Mouse (Mus musculus): ENCODE results near the gene Il13ra2.
"Not testable (repeated sequence)": the region's sequence is repeated elsewhere in the genome, so short reads cannot be mapped to it uniquely, and the experiment has no call there.

Il13ra2 gene

DNA sequence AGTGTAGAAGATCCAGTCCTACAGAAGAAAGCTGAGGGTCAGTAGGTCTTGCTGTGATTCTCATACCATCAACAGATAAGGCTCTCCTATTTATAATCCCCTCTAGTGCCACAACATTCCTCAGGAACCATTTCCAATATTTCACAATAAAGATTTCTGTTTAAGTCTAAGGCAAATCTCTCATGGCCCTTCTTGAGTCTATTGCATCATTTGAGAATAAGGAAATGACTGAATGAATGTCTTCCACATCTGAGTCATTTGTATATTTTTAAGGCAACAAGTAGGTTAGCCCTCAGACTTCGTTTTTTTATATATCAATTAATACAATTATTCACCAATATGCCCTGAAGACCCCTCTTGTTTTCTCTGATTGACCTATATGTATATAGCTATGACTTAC is at the start of gene Il13ra2:
TSS of gene Il13ra2 (minus strand) at position 64 of the 400 bp plus-strand sequence.
- no peak for DNase-seq (ENCODE audit: low read depth)

DNA sequence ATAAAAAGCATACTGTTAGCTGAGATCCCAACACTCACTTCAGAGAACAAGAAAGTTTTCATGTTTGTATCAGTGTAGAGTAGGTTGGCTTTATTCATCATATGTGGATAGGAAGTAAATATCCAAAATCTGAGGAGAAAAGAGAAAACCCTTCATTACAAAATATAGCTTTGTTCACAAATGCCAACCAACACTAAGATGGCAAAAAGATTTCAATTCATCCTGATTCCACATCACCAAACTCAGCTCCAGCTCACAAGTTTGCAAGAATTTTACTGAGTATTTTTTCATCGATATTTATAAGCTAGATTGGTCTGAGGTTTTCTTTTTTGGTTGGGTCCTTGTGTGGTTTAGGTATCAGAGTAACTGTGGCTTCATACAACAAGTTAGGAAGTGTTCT is 24.6 kb upstream of the Il13ra2 start, which contains the start of gene Vmn1r239-ps:
TSS of gene Vmn1r239-ps (minus strand) at position 101 of the 400 bp plus-strand sequence.
- not testable (repeated sequence) for DNase-seq (ENCODE audit: low read depth)

DNA sequence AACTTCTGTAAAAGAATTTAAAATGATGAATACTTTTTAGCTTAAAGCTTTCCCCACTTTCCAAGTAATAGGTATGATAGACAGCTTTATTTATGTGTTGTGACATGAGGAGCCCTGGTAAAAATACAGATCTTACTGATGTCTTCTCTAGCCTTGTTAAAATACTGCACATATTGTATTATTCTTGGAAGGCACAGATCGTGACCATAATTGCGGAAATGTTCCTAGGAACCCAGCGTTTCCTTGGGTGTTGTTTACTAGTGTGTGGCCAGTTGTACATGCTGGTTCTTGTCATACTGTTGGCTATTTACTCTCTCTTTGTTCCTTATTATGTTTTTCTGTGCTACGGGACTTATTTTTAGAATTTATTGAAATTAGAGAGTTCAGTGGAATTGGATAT is 14.4 kb upstream of the Il13ra2 start:
- DNase-seq (ENCODE audit: low read depth): no peak

DNA sequence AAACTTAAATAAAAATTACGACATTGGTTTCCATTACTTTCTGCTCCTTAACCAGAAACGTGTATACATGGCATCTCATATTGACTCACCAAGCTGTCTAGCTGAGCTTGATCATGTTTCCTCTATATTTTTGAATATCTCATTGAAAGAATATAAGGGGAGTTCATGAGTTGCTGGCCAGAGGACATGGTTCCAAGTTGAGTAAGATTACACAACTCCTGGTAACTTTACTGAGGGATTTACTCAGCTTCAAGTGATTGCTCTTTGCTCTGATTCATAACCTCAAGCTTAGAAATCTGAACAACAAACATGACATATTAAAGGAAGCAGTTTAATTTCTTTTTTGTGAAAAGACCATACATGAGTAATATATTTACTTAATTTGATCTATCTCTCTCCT is 6.4 kb upstream of the Il13ra2 start:
- no peak for DNase-seq (ENCODE audit: low read depth)

DNA sequence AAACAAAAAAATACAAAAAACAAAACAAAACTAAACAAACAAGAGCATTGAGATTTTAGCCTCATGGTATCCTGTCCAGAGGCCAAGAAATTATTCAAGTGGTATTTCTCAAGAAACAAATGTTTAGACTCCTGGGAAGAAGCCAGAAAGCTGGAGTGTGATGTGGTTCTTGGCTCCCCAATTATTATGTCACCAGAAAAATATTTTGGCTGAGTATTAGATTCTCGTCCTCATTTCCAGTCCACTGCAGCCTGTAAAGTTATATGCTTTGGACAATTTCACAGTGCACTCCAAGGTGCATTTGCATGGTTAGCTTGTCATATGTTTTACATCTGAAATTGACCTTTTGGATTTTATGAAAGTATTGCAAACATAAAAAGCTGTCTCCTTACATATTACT is 761 bp upstream of the Il13ra2 start:
- DNase-seq (ENCODE audit: low read depth): no peak

DNA sequence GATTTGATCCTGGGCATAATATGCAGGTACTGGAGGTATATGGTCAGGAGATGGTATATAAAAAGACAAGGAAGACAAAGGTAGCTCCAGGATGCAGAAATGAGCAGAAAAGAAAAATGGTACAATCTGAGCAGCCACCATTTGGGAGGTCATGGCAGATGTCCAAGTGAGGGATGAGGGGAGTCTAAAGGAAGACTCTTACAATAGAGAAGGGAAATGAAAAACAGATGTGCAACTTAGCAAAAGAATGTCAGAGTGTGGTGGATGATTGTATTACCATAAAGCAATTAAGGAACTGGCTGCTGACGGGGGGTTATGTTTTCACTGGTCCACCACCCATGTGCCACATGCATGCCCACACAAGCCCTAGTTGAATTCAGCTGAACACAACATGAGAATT is 35.5 kb downstream of the Il13ra2 start:
- DNase-seq (ENCODE audit: low read depth): no peak

DNA sequence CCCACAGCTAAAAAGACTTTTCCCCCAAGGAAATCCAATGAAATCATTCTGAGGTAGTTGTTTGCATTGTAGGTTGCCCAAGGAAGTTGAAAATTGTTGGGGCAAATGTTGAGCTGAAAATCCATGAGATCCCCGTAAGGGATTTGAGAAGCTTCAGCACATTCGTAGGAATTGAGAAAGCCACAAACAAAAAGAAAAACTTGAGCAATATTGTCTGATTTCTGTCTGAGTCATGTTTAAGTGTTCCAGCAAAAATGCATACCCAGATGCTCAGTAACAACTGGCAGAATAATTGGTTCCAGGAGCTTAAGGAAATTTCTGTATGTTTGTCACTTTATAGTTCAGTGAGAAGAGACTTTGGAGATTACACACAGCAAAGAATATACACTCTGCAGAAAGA is 79.8 kb downstream of the Il13ra2 start:
- no peak for DNase-seq (ENCODE audit: low read depth)
